Comparison of ENCODE assay signal across 8 mouse cellular contexts in the genomic region with DNA sequence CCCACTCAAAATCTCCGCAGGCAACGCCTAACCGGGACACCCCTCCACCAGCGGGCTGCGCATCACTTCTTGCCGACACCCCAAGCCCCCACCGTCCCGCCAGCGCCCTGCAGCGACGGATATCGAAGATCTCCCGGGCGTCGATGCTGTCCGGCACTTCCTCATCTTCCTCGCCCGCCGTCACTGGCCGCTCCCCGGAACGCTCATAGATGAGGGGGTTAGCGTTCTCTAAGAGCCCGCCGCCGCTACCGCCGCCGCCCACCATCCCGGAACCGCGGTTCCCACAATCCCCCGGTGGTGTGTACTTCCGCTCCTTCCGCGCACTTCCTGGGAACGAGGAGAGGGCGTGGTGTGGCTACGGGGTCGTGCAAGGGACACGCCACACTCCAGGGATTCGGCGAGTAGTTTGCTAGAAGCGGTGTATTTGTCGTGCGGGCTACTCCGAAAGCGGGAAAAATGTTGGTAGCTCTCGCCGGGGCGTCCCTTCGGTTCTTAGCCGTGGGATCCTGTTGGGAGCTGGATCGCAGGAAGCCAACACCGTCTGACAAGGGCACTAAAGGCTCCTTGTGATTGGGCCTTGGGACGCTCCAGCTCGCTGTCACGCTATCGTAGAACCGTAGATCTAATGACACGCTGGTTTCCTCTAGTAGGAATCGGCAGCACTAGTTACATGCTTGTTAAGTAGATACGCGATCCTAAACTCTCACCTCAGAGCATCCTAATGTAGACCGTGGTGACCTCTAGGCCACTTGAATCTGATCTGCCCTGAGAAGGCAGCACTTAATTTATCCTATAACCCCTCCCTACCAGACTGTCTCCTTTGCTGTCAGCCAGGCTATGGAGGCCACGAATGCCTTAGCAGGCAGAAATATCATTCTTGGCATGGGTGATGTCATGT. TPM values are rescaled to one million over a fixed set of nuclear protein-coding genes. Genes with fewer than 3 reads are reported as not detected.
DNase-seq lines count a peak whose midpoint lies in the region; ATAC-seq and TF ChIP-seq lines count a peak whose summit lies in the region.

TSS of gene Ciao2b (minus strand) at position 540 of the 898 bp plus-strand sequence.

- peak within 1 kb of the TSS; percentile 92 for H3K9ac ChIP-seq in MEL (ENCODE audit: control insufficient read depth, low read depth, low read length, poor library complexity, severe bottlenecking)
- peak within 1 kb of the TSS; percentile 90 for H3K9ac ChIP-seq in lung, embryonic 16.5 days (ENCODE audit: low read length)

- H3K36me3 ChIP-seq in MEL (ENCODE audit: control insufficient read depth in 1 of 2, insufficient read depth in 2 of 2, low read length in 2 of 2) = peaks cover 0 to 18% of the 10 kb centered on the region in 2 experiments; a peak in 2 of 4 replicates
- peaks cover 6% of the 10 kb centered on the region for H3K36me3 ChIP-seq in lung, embryonic 16.5 days (ENCODE audit: control insufficient read depth, insufficient read depth, low read length)

- TF ChIP-seq EP300 in MEL (IDR thresholded peaks at IDR 0.05; ENCODE audit: low read depth in 1 of 2, low read length in 2 of 2) = 0 out of 4 replicates have a peak, but pooled peaks of 1 of the 2 experiments have one; percentile 10

- H3K4me3 ChIP-seq in MEL (ENCODE audit: control insufficient read depth in 1 of 2, insufficient read depth in 1 of 2, low read depth in 2 of 2, low read length in 2 of 2) = peak within 1 kb of the TSS; percentile 66 to 92
- H3K4me3 ChIP-seq in cerebellum, adult 2 months (replicated peaks; ENCODE audit: insufficient read depth, low read depth, low read length) = peak within 1 kb of the TSS; percentile 91
- peak within 1 kb of the TSS; percentile 87 for H3K4me3 ChIP-seq in lung, embryonic 16.5 days (ENCODE audit: low read length)

- under 1% methylated on average over 66 of the region's 66 CpGs for WGBS in cerebellum, adult 2 months
- WGBS in lung, embryonic 16.5 days = under 1% methylated on average over 66 of the region's 66 CpGs

- no peak for TF ChIP-seq CTCF in MEL (IDR thresholded peaks at IDR 0.05 in 2 of 3, conservative IDR thresholded peaks at IDR 0.05 in 1 of 3; ENCODE audit: control insufficient read depth in 1 of 3, insufficient read depth in 1 of 3, low read depth in 2 of 3, low read length in 3 of 3, poor library complexity in 1 of 3, severe bottlenecking in 1 of 3)
- TF ChIP-seq CTCF in cerebellum, adult 2 months (IDR thresholded peaks at IDR 0.05; ENCODE audit: borderline replicate concordance, insufficient read depth, low read depth, low read length) = no peak

- peak within 1 kb of the TSS; percentile 85 for H3K27ac ChIP-seq in MEL (ENCODE audit: control insufficient read depth, low read depth, low read length)
- peak within 1 kb of the TSS; percentile 67 for H3K27ac ChIP-seq in cerebellum, adult 2 months (ENCODE audit: insufficient read depth, low read length)
- H3K27ac ChIP-seq in lung, embryonic 16.5 days (ENCODE audit: low read length) = peak within 1 kb of the TSS; percentile 72

- no peak for TF ChIP-seq RAD21 in MEL (IDR thresholded peaks at IDR 0.05; ENCODE audit: low read depth, low read length)

- DNase-seq in MEL (ENCODE audit: low read depth, low spot score) = peak; percentile 93
- peak; percentile 92 to 93 for DNase-seq in cerebellum, adult 2 months
- DNase-seq in forelimb bud, embryonic 11.5 days (ENCODE audit: low read depth, low spot score) = peak; percentile 79
- DNase-seq in layer of hippocampus, adult 9-10 months (ENCODE audit: low spot score) = peak; percentile 73
- DNase-seq in ovary, postnatal 10 days (ENCODE audit: low spot score) = peak; percentile 74
- peak; percentile 81 for DNase-seq in thymus, postnatal 10 days (ENCODE audit: low spot score in 2 of 2)

- peaks cover 14% of the 10 kb centered on the region for H3K79me2 ChIP-seq in MEL (ENCODE audit: control insufficient read depth, insufficient read depth, low read length, poor library complexity)

- H3K27me3 ChIP-seq in MEL (ENCODE audit: control insufficient read depth in 1 of 2, insufficient read depth in 2 of 2, low read length in 2 of 2) = no peaks in the 10 kb centered on the region
- no peaks in the 10 kb centered on the region for H3K27me3 ChIP-seq in cerebellum, adult 2 months (ENCODE audit: control insufficient read depth, insufficient read depth, low read length)
- no peaks in the 10 kb centered on the region for H3K27me3 ChIP-seq in lung, embryonic 16.5 days (ENCODE audit: control insufficient read depth, insufficient read depth, low read depth, low read length)

- H3K4me2 ChIP-seq in lung, embryonic 16.5 days (ENCODE audit: low read depth, low read length) = peak within 1 kb of the TSS; percentile 63

- no peaks in the 10 kb centered on the region for H3K9me3 ChIP-seq in MEL (replicated peaks; ENCODE audit: insufficient read depth, low read length)
- no peaks in the 10 kb centered on the region for H3K9me3 ChIP-seq in lung, embryonic 16.5 days (ENCODE audit: control insufficient read depth, low read length)

- peak; percentile 56 to 90; a peak in 3 of 4 replicates for TF ChIP-seq POLR2A in MEL (IDR thresholded peaks at IDR 0.05; ENCODE audit: control insufficient read depth in 1 of 2, insufficient read depth in 1 of 2, low read depth in 1 of 2, low read length in 2 of 2, poor library complexity in 1 of 2)
- TF ChIP-seq POLR2A in cerebellum, adult 2 months (IDR thresholded peaks at IDR 0.05; ENCODE audit: borderline replicate concordance, insufficient read depth, low read length) = peak; percentile 91

- peak; percentile 89 to 92 for ATAC-seq in hematopoietic stem cell, adult 5-6 weeks (replicated peaks in 1 of 2; ENCODE audit: insufficient read depth in 1 of 2, low FRiP score in 2 of 2, low TSS enrichment in 1 of 2, low read depth in 1 of 2, poor library complexity in 2 of 2, severe bottlenecking in 2 of 2)
- peak; percentile 98 for ATAC-seq in lung, embryonic 16.5 days (ENCODE audit: low read depth)

- H3K4me1 ChIP-seq in MEL (ENCODE audit: control insufficient read depth in 1 of 2, insufficient read depth in 2 of 2, low read length in 2 of 2) = peaks cover 6 to 19% of the 10 kb centered on the region in 2 experiments
- peaks cover 6% of the 10 kb centered on the region; the same call in 1 of the 2 replicates for H3K4me1 ChIP-seq in cerebellum, adult 2 months (ENCODE audit: control insufficient read depth, insufficient read depth, low read length)
- peaks cover 11% of the 10 kb centered on the region for H3K4me1 ChIP-seq in lung, embryonic 16.5 days (replicated peaks; ENCODE audit: control insufficient read depth, insufficient read depth, low read length)

TF ChIP-seq in MEL, 35 proteins besides CTCF, POLR2A, EP300 and RAD21 (continues in another document):
- TF ChIP-seq MEF2A (IDR thresholded peaks at IDR 0.05; ENCODE audit: extremely low read depth, insufficient replicate concordance, low read depth, low read length, poor library complexity, severe bottlenecking) = no peak
- TF ChIP-seq POLR2AphosphoS5 (IDR thresholded peaks at IDR 0.05; ENCODE audit: borderline replicate concordance, low read depth, low read length) = no peak
- TF ChIP-seq KAT2A (conservative IDR thresholded peaks at IDR 0.05; ENCODE audit: low read depth, low read length) = no peak; the same call in none of the 2 replicates
- peak; percentile 91 for TF ChIP-seq MXI1 (IDR thresholded peaks at IDR 0.05; ENCODE audit: low read depth, low read length)
- peak; percentile 99 for TF ChIP-seq ELF1 (IDR thresholded peaks at IDR 0.05; ENCODE audit: low read depth, low read length)
- TF ChIP-seq TBP (IDR thresholded peaks at IDR 0.05; ENCODE audit: low read depth, low read length) = peak; percentile 80
- no peak for TF ChIP-seq CHD1 (IDR thresholded peaks at IDR 0.05; ENCODE audit: low read depth, low read length)
- no peak for TF ChIP-seq MAFK (IDR thresholded peaks at IDR 0.05; ENCODE audit: borderline replicate concordance, low read depth, low read length)
- no peak for TF ChIP-seq GATA1 (IDR thresholded peaks at IDR 0.05; ENCODE audit: low read depth, low read length)
- TF ChIP-seq HCFC1 (IDR thresholded peaks at IDR 0.05; ENCODE audit: low read depth, low read length) = peak; percentile 96
- peak; percentile 74; the same call in 1 of the 2 replicates for TF ChIP-seq MYC (IDR thresholded peaks at IDR 0.05; ENCODE audit: low read depth, low read length)
- no peak for TF ChIP-seq ZC3H11A (IDR thresholded peaks at IDR 0.05; ENCODE audit: low read depth, low read length)
- TF ChIP-seq GABPA (IDR thresholded peaks at IDR 0.05; ENCODE audit: low read depth, low read length) = no peak
- no peak for TF ChIP-seq CHD2 (IDR thresholded peaks at IDR 0.05; ENCODE audit: low read length)
- TF ChIP-seq MAX (IDR thresholded peaks at IDR 0.05; ENCODE audit: low read length) = peak; percentile 26; the same call in 1 of the 2 replicates
- TF ChIP-seq BHLHE40 (IDR thresholded peaks at IDR 0.05; ENCODE audit: borderline replicate concordance, low read depth, low read length) = no peak
- TF ChIP-seq ZKSCAN1 (IDR thresholded peaks at IDR 0.05; ENCODE audit: low read depth, low read length) = no peak
- TF ChIP-seq NELFE (IDR thresholded peaks at IDR 0.05; ENCODE audit: low read depth, low read length) = peak; percentile 84
- no peak for TF ChIP-seq ZNF384 (IDR thresholded peaks at IDR 0.05; ENCODE audit: low read depth, low read length)
- peak; percentile 96 for TF ChIP-seq SIN3A (IDR thresholded peaks at IDR 0.05; ENCODE audit: low read length)
- no peak for TF ChIP-seq MYB (IDR thresholded peaks at IDR 0.05; ENCODE audit: low read depth, low read length)
- TF ChIP-seq ZMIZ1 (IDR thresholded peaks at IDR 0.05; ENCODE audit: low read depth, low read length) = peak; percentile 74
- TF ChIP-seq ETS1 (IDR thresholded peaks at IDR 0.05; ENCODE audit: low read depth, low read length) = 0 out of 2 replicates have a peak, but pooled peaks have one; percentile 36
- no peak for TF ChIP-seq TAL1 (IDR thresholded peaks at IDR 0.05; ENCODE audit: low read length)
- TF ChIP-seq NRF1 (IDR thresholded peaks at IDR 0.05; ENCODE audit: insufficient read depth, low read depth, low read length, poor library complexity, severe bottlenecking) = peak; percentile 25; the same call in 1 of the 2 replicates
- TF ChIP-seq JUND (IDR thresholded peaks at IDR 0.05; ENCODE audit: low read depth, low read length) = 0 out of 2 replicates have a peak, but pooled peaks have one; percentile 25
- peak; percentile 81; the same call in 1 of the 2 replicates for TF ChIP-seq MAZ (IDR thresholded peaks at IDR 0.05; ENCODE audit: low read depth, low read length)

RNA-seq across cellular contexts. Expression of gene Ciao2b, which starts in this region (rescaled TPM):
- 78.7 and 82.4 TPM in 2 replicates for total RNA-seq in MEL (2012; rRNA removed)
- polyA plus RNA-seq in MEL (2012; ENCODE audit: insufficient read depth in 1 of 2, insufficient read length in 2 of 2, low read depth in 1 of 2, low replicate concordance in 2 of 2, missing spikeins in 1 of 2) = 100 to 1,000 TPM in 1 of 2 experiments, not detected in 1; 110 TPM
- polyA plus RNA-seq in cerebellum, adult 2 months (2012; rRNA removed) = 53.9 and 54.7 TPM in 2 replicates
- 24.9 and 31.4 TPM in 2 replicates for total RNA-seq in hematopoietic stem cell, adult 5-6 weeks (2017)
- 109 and 111 TPM in 2 replicates for polyA plus RNA-seq in lung, embryonic 16.5 days (2015; fragmentation: Nextera tagmentation; extraction: Ambion mirVana)

Comparison
In these comparisons a context has a peak if more than half of its experiments do, and no peak if none do; other contexts are left out.
1. Peak in every context shown above with its lines: DNase-seq, ATAC-seq, H3K4me3 ChIP-seq and H3K27ac ChIP-seq.